Mouse (Mus musculus) C2C12 (cell line): ENCODE data around the gene Defb20. TPM values are rescaled to one million over a fixed set of nuclear protein-coding genes. Genes with fewer than 3 reads are reported as not detected.
"Not testable (repeated sequence)": the region's sequence is repeated elsewhere in the genome, so short reads cannot be mapped to it uniquely, and the experiment has no call there.

ENCODE experiments used
- H3K27me3 ChIP-seq: one replicate; pipeline ENCODE4 v1.6.1; 2011; ENCODE audit not compliant: control insufficient read depth, insufficient read depth, insufficient read length
- H3K36me3 ChIP-seq: one replicate; pipeline ENCODE4 v1.6.1; 2011; ENCODE audit not compliant: control insufficient read depth, insufficient read depth
- H3K4me3 ChIP-seq: one replicate; pipeline ENCODE4 v1.5.1; 2011; ENCODE audit warnings: mild to moderate bottlenecking, control low read depth; ENCODE audit not compliant: poor library complexity, insufficient read depth, severe bottlenecking
- H3K79me2 ChIP-seq: one replicate; pipeline ENCODE4 v1.6.1; 2011; ENCODE audit not compliant: control insufficient read depth, insufficient read depth
- H3K79me3 ChIP-seq: one replicate; pipeline ENCODE4 v1.6.1; 2011; ENCODE audit warnings: low read depth, control low read depth
- H3ac ChIP-seq: one replicate; pipeline ENCODE3; 2011; ENCODE audit warnings: low read depth; ENCODE audit not compliant: control insufficient read depth, insufficient read length
- CEBPB ChIP-seq: IDR thresholded peaks from one replicate; pipeline ENCODE4 v1.6.1; 2011; ENCODE audit warnings: low read depth, mild to moderate bottlenecking, control low read depth, moderate library complexity
- CTCF ChIP-seq: IDR thresholded peaks from one replicate; pipeline ENCODE4 v1.5.1; 2011; ENCODE audit not compliant: control insufficient read depth, insufficient read depth, insufficient read length
- FOSL1 ChIP-seq: IDR thresholded peaks from one replicate; pipeline ENCODE4 v1.8.0; 2011; ENCODE audit warnings: mild to moderate bottlenecking, low read length; ENCODE audit not compliant: poor library complexity, insufficient read depth, severe bottlenecking
- MAX ChIP-seq: IDR thresholded peaks from one replicate; pipeline ENCODE4 v1.6.1; 2011; ENCODE audit warnings: mild to moderate bottlenecking, control low read depth
- MYOD1 ChIP-seq: IDR thresholded peaks from one replicate; pipeline ENCODE4 v1.6.1; 2011; ENCODE audit warnings: low read depth; ENCODE audit not compliant: control insufficient read depth, insufficient read length
- MYOG ChIP-seq: IDR thresholded peaks from one replicate; pipeline ENCODE4 v1.6.1; 2011; ENCODE audit not compliant: control insufficient read depth, insufficient read length; ENCODE audit errors: extremely low read depth
- USF1 ChIP-seq: IDR thresholded peaks from one replicate; pipeline ENCODE4 v1.6.1; 2011; ENCODE audit warnings: low read depth, mild to moderate bottlenecking, control low read depth, moderate library complexity
- long read RNA-seq, 2 experiments: library from polyadenylated mRNA; unstranded; transcript quantifications; one replicate each; pipeline ENCODE4 v2.0.0; 2019 to 2020
- polyA plus RNA-seq: library from polyadenylated mRNA; unstranded; fragments of >200 nt; fragmentation: generic; extraction: Trizol; gene quantifications from one replicate; pipeline ENCODE4 v1.2.1, GENCODE M21; 2012; ENCODE audit warnings: missing spikeins

Defb20 gene
- not detected for polyA plus RNA-seq
- long read RNA-seq, experiment 1: 0 reads
- long read RNA-seq, experiment 2: 0 reads

DNA sequence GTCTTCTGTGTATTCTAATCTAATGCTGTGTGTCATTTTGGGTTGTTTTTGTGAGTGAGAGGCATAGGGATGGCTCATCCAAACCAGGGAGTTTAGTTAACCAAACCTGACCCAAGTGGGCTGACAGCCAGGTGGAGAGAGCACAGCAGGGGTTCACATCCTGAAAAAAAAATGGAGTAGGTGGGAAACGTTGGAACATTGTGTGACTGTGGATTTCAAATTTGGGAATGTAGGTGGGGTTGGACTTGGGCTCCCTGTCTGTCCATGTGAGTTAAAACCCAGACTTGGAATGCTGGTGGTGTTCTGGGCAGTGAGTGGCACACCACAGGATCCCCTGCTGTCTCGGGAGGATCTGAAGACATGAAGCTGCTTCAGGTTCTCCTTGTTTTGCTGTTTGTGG is at the start of gene Defb20:
Gene Defb20, plus strand, starts transcription at position 301 of the 400 bp plus-strand sequence.
- no peaks in the 10 kb centered on the region for H3K27me3 ChIP-seq
- no peak within 1 kb of the TSS for H3K4me3 ChIP-seq
- no peaks in the 10 kb centered on the region for H3K36me3 ChIP-seq
- H3ac ChIP-seq: no peak within 1 kb of the TSS
- no peaks in the 10 kb centered on the region for H3K79me3 ChIP-seq
- no peak for TF ChIP-seq FOSL1
- TF ChIP-seq MAX: no peak
- TF ChIP-seq CTCF: no peak
- TF ChIP-seq USF1: no peak
- TF ChIP-seq CEBPB: no peak
- TF ChIP-seq MYOD1: no peak
- TF ChIP-seq MYOG: no peak
- no peaks in the 10 kb centered on the region for H3K79me2 ChIP-seq

DNA sequence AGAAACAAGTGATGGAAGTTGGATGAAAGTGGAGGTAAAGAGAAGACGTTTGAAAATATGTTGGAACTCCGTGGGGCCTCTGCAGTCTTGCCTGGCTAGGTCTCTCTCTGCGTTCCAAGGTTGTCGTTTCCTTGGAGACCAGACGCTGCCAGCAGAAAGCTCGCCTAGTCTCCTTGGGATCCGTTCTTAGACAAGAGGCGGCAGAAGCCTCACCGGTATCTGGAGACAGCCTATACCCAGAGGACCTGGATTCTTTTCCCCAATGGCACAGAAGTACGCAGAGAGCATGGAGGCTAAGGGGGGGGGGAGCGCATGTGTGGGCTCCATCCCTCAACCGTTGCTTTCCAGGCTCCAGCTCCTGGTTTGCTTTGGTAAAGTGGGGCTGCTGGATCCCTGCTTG is 49.4 kb upstream of the Defb20 start:
- no peak for TF ChIP-seq MAX
- no peak for TF ChIP-seq USF1
- no peak for TF ChIP-seq CTCF
- TF ChIP-seq MYOD1: no peak
- TF ChIP-seq MYOG: no peak
- no peak for TF ChIP-seq CEBPB
- no peak for TF ChIP-seq FOSL1
- no peak overlapping the region for H3K4me3 ChIP-seq
- H3K27me3 ChIP-seq: no peaks in the 10 kb centered on the region
- no peaks in the 10 kb centered on the region for H3K79me3 ChIP-seq
- H3K79me2 ChIP-seq: no peaks in the 10 kb centered on the region
- H3K36me3 ChIP-seq: no peaks in the 10 kb centered on the region
- no peak overlapping the region for H3ac ChIP-seq

DNA sequence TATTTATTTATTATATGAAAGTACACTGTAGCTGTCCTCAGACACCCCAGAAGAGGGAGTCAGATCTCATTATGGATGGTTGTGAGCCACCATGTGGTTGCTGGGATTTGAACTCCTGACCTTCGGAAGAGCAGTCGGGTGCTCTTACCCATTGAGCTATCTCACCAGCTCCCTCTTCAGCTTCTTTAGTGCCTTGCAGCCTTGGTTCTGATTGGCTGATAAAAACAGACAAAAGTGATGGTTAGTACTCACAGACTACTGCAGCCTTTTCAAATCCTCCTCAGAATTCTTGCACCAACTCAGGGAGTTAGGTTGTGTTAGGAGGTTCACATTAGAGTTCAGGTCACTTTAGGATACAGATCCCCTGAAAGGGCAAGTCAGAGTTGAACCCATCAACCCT is 48.4 kb upstream of the Defb20 start:
- not testable (repeated sequence) for H3K36me3 ChIP-seq, H3K79me2 ChIP-seq, H3K27me3 ChIP-seq, H3K79me3 ChIP-seq, H3K4me3 ChIP-seq, H3ac ChIP-seq

DNA sequence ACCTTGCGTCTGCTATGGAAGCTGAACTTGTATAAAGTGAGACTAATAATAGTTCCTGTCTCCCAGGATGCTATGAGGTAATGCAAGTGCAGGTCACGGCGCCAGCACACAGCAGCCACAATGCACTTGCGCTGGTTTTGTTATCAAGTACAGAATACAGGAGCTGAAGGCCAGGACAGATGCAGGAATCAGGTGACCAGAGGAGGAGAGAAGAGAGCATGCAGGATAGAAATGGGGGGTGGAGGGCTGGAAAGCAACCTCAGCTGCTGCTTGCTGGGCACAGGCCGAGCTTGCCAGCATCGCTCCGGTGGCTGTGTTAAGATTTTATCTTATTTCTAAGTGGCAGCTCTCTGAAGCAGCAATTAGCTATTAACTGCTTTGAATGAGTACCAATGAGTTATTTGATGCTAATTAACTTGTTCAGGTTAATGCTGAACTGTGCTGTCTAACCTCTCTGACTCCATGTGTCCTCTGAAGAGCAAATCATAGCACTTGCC is 40.4 kb upstream of the Defb20 start:
- H3K4me3 ChIP-seq: no peak overlapping the region
- H3K27me3 ChIP-seq: no peaks in the 10 kb centered on the region
- H3ac ChIP-seq: no peak overlapping the region
- no peaks in the 10 kb centered on the region for H3K79me3 ChIP-seq
- no peaks in the 10 kb centered on the region for H3K36me3 ChIP-seq
- H3K79me2 ChIP-seq: no peaks in the 10 kb centered on the region
- no peak for TF ChIP-seq CEBPB
- no peak for TF ChIP-seq USF1
- no peak for TF ChIP-seq FOSL1
- no peak for TF ChIP-seq MYOD1
- no peak for TF ChIP-seq MYOG
- no peak for TF ChIP-seq MAX
- TF ChIP-seq CTCF: no peak

DNA sequence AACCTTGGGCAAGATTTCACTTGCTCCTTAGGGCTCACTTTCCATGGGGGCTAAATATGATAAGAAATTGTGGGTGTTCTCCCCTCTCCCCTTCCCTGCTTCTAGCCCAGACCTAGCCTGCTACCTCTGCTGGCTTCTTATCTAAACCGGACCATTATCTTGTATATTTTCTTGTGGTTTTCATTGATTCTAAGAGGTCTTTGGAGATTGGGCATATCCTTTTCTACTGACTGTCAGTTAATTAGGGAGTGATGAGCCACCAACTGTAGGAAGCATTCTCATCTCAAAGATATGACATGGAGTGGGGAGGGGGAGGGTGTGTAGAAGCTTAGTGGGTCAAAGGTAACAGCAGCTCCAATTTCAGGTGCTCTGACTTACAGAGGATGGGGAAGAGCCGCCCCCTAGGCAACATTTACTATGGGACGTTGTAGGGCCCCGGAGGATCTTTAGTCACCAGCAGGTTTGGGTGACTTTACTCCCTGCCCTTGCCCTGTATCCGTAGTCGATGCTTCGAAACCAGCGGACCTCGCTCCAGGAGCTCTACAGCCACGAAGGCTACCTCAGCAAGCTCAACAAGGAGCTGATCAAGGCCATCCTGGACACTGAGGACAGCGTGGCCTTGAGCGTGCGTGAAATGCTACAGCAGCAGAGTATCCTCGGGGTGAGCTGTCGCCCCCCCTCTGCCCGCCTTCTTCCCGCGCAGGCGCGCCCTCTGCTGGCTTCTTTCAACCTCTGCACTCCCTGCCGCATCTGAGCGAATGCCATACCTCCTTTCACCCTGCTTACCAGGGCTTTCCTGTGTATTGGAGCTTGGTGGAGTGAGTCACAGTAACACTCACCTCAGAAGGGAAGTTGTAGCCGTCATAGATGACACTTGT is 39.6 kb upstream of the Defb20 start:
- no peaks in the 10 kb centered on the region for H3K27me3 ChIP-seq
- TF ChIP-seq CTCF (peak; percentile 94), CEBPB (no peak), MAX (no peak)
- no peaks in the 10 kb centered on the region for H3K36me3 ChIP-seq
- no peaks in the 10 kb centered on the region for H3K79me2 ChIP-seq
- H3K79me3 ChIP-seq: no peaks in the 10 kb centered on the region
- peak overlapping the region; percentile 67 for H3ac ChIP-seq
- no peak overlapping the region for H3K4me3 ChIP-seq

GRCm38 (mm10) chr2:152438963-152439362 is 37.9 kb upstream of the Defb20 start:
- Histone ChIP-seq H3K36me3 (no peaks in the 10 kb centered on the region), H3K27me3 (no peaks in the 10 kb centered on the region), H3K79me2 (no peaks in the 10 kb centered on the region), H3K4me3 (no peak overlapping the region), H3ac (no peak overlapping the region), H3K79me3 (no peaks in the 10 kb centered on the region)
- TF ChIP-seq MAX: no peak
- no peak for TF ChIP-seq CTCF
- no peak for TF ChIP-seq CEBPB
- TF ChIP-seq MYOD1: no peak
- no peak for TF ChIP-seq FOSL1
- TF ChIP-seq USF1: no peak
- TF ChIP-seq MYOG: no peak
